Mouse (Mus musculus) C2C12 (cell line): ENCODE measurements around the gene C6. TPM values are rescaled to one million over a fixed set of nuclear protein-coding genes. Genes with fewer than 3 reads are reported as not detected.

ENCODE experiments used
- H3K27me3 ChIP-seq: one replicate; pipeline ENCODE4 v1.6.1; 2011; ENCODE audit not compliant: control insufficient read depth, insufficient read depth, insufficient read length
- H3K36me3 ChIP-seq: one replicate; pipeline ENCODE4 v1.6.1; 2011; ENCODE audit not compliant: control insufficient read depth, insufficient read depth
- H3K4me3 ChIP-seq: one replicate; pipeline ENCODE4 v1.5.1; 2011; ENCODE audit warnings: mild to moderate bottlenecking, control low read depth; ENCODE audit not compliant: poor library complexity, insufficient read depth, severe bottlenecking
- H3K79me2 ChIP-seq: one replicate; pipeline ENCODE4 v1.6.1; 2011; ENCODE audit not compliant: control insufficient read depth, insufficient read depth
- H3K79me3 ChIP-seq: one replicate; pipeline ENCODE4 v1.6.1; 2011; ENCODE audit warnings: low read depth, control low read depth
- H3ac ChIP-seq: one replicate; pipeline ENCODE3; 2011; ENCODE audit warnings: low read depth; ENCODE audit not compliant: control insufficient read depth, insufficient read length
- CEBPB ChIP-seq: IDR thresholded peaks from one replicate; pipeline ENCODE4 v1.6.1; 2011; ENCODE audit warnings: low read depth, mild to moderate bottlenecking, control low read depth, moderate library complexity
- CTCF ChIP-seq: IDR thresholded peaks from one replicate; pipeline ENCODE4 v1.5.1; 2011; ENCODE audit not compliant: control insufficient read depth, insufficient read depth, insufficient read length
- FOSL1 ChIP-seq: IDR thresholded peaks from one replicate; pipeline ENCODE4 v1.8.0; 2011; ENCODE audit warnings: mild to moderate bottlenecking, low read length; ENCODE audit not compliant: poor library complexity, insufficient read depth, severe bottlenecking
- MAX ChIP-seq: IDR thresholded peaks from one replicate; pipeline ENCODE4 v1.6.1; 2011; ENCODE audit warnings: mild to moderate bottlenecking, control low read depth
- MYOD1 ChIP-seq: IDR thresholded peaks from one replicate; pipeline ENCODE4 v1.6.1; 2011; ENCODE audit warnings: low read depth; ENCODE audit not compliant: control insufficient read depth, insufficient read length
- MYOG ChIP-seq: IDR thresholded peaks from one replicate; pipeline ENCODE4 v1.6.1; 2011; ENCODE audit not compliant: control insufficient read depth, insufficient read length; ENCODE audit errors: extremely low read depth
- USF1 ChIP-seq: IDR thresholded peaks from one replicate; pipeline ENCODE4 v1.6.1; 2011; ENCODE audit warnings: low read depth, mild to moderate bottlenecking, control low read depth, moderate library complexity
- polyA plus RNA-seq: library from polyadenylated mRNA; unstranded; fragments of >200 nt; fragmentation: generic; extraction: Trizol; gene quantifications from one replicate; pipeline ENCODE4 v1.2.1, GENCODE M21; 2012; ENCODE audit warnings: missing spikeins

Gene C6
- polyA plus RNA-seq, 1 experiment: not detected

GRCm38 (mm10) chr15:4804256-4804655 is 77.3 kb downstream of the C6 start:
- Histone ChIP-seq H3K79me2 (no peaks in the 10 kb centered on the region), H3K79me3 (no peaks in the 10 kb centered on the region), H3K27me3 (no peaks in the 10 kb centered on the region), H3ac (no peak overlapping the region), H3K36me3 (no peaks in the 10 kb centered on the region), H3K4me3 (no peak overlapping the region)
- no peak for TF ChIP-seq CEBPB
- TF ChIP-seq MAX: no peak
- no peak for TF ChIP-seq FOSL1
- no peak for TF ChIP-seq MYOD1
- TF ChIP-seq MYOG: no peak
- TF ChIP-seq USF1: no peak
- no peak for TF ChIP-seq CTCF

GRCm38 (mm10) chr15:4808131-4808530 is 81.2 kb downstream of the C6 start:
- H3K36me3 ChIP-seq: no peaks in the 10 kb centered on the region
- TF ChIP-seq MYOG (no peak), MYOD1 (no peak), USF1 (no peak), FOSL1 (no peak)
- H3K27me3 ChIP-seq: no peaks in the 10 kb centered on the region
- H3K4me3 ChIP-seq: no peak overlapping the region
- no peaks in the 10 kb centered on the region for H3K79me3 ChIP-seq
- no peaks in the 10 kb centered on the region for H3K79me2 ChIP-seq
- H3ac ChIP-seq: no peak overlapping the region

GRCm38 (mm10) chr15:4814976-4815375 is 88.0 kb downstream of the C6 start:
- TF ChIP-seq MAX (no peak), MYOD1 (no peak), FOSL1 (no peak), USF1 (no peak), MYOG (no peak), CEBPB (no peak), CTCF (no peak)
- no peak overlapping the region for H3K4me3 ChIP-seq
- H3K79me3 ChIP-seq: no peaks in the 10 kb centered on the region
- H3K36me3 ChIP-seq: no peaks in the 10 kb centered on the region
- H3K27me3 ChIP-seq: no peaks in the 10 kb centered on the region
- H3ac ChIP-seq: no peak overlapping the region
- no peaks in the 10 kb centered on the region for H3K79me2 ChIP-seq

- H3K4me3 ChIP-seq: no peak overlapping the region
- H3ac ChIP-seq: no peak overlapping the region
- no peaks in the 10 kb centered on the region for H3K36me3 ChIP-seq
- no peaks in the 10 kb centered on the region for H3K79me3 ChIP-seq
- no peaks in the 10 kb centered on the region for H3K27me3 ChIP-seq
- H3K79me2 ChIP-seq: no peaks in the 10 kb centered on the region
- no peak for TF ChIP-seq CTCF
- no peak for TF ChIP-seq CEBPB
These were observed 88.7 kb downstream of the C6 start for GRCm38 (mm10) chr15:4815711-4816110.

- TF ChIP-seq MYOD1 (peak; percentile 97), CEBPB (no peak)
- Histone ChIP-seq H3K4me3 (no peak overlapping the region), H3K79me3 (no peaks in the 10 kb centered on the region), H3K36me3 (no peaks in the 10 kb centered on the region), H3K27me3 (no peaks in the 10 kb centered on the region), H3K79me2 (no peaks in the 10 kb centered on the region), H3ac (no peak overlapping the region)
These were observed 89.9 kb downstream of the C6 start for GRCm38 (mm10) chr15:4816752-4817493.

GRCm38 (mm10) chr15:4818437-4818836 is 91.5 kb downstream of the C6 start:
- Histone ChIP-seq H3K36me3 (no peaks in the 10 kb centered on the region), H3K27me3 (no peaks in the 10 kb centered on the region), H3K79me2 (no peaks in the 10 kb centered on the region), H3K4me3 (no peak overlapping the region), H3ac (no peak overlapping the region), H3K79me3 (no peaks in the 10 kb centered on the region)
- TF ChIP-seq USF1 (no peak), CEBPB (no peak), MAX (no peak), MYOG (no peak), FOSL1 (no peak), MYOD1 (no peak), CTCF (no peak)
